Mouse (Mus musculus): ENCODE measurements around the gene Ptov1. TPM values are rescaled to one million over a fixed set of nuclear protein-coding genes. Genes with fewer than 3 reads are reported as not detected.
A peak's percentile ranks its signal among the peaks of the same experiment; 100 is the strongest.

Gene Ptov1
- 90.1 and 105 TPM in 2 replicates for polyA plus RNA-seq (2012; ENCODE audit: insufficient read depth, insufficient read length, missing spikeins)

- TF ChIP-seq CTCF (IDR thresholded peaks at IDR 0.05; ENCODE audit: low read depth, low read length) (no peak), POLR2A (IDR thresholded peaks at IDR 0.05; ENCODE audit: borderline replicate concordance, low read depth, low read length) (no peak)
Measured at GRCm38 (mm10) chr7:44869697-44870528, at the start of gene Ptov1. TSS of gene Ptov1 (minus strand) at chr7:44869788.

GRCm38 (mm10) chr7:44919127-44919526 lies 49.5 kb upstream of the Ptov1 start:
- no peaks in the 10 kb centered on the region for H3K4me1 ChIP-seq (ENCODE audit: control insufficient read depth, insufficient read depth, low read length)

More at GRCm38 (mm10) chr7:44869697-44870528, at the start of gene Ptov1:
- Histone ChIP-seq H3K4me3 (ENCODE audit: insufficient read depth, low read length) (peak within 1 kb of the TSS; percentile 81), H3K27ac (ENCODE audit: insufficient read depth, low read depth, low read length) (peak within 1 kb of the TSS; percentile 64), H3K4me1 (ENCODE audit: control insufficient read depth, insufficient read depth, low read length) (peaks cover 30% of the 10 kb centered on the region)

GRCm38 (mm10) chr7:44918219-44918618 lies 48.6 kb upstream of the Ptov1 start:
- H3K4me3 ChIP-seq (ENCODE audit: insufficient read depth, low read length) = no peak overlapping the region
- TF ChIP-seq POLR2A (IDR thresholded peaks at IDR 0.05; ENCODE audit: borderline replicate concordance, low read depth, low read length) (no peak), CTCF (IDR thresholded peaks at IDR 0.05; ENCODE audit: low read depth, low read length) (no peak)
- no peak overlapping the region for H3K27ac ChIP-seq (ENCODE audit: insufficient read depth, low read depth, low read length)
- no peaks in the 10 kb centered on the region for H3K4me1 ChIP-seq (ENCODE audit: control insufficient read depth, insufficient read depth, low read length)

More at GRCm38 (mm10) chr7:44919127-44919526, 49.5 kb upstream of the Ptov1 start:
- TF ChIP-seq CTCF (IDR thresholded peaks at IDR 0.05; ENCODE audit: low read depth, low read length) = no peak
- no peak for TF ChIP-seq POLR2A (IDR thresholded peaks at IDR 0.05; ENCODE audit: borderline replicate concordance, low read depth, low read length)
- H3K27ac ChIP-seq (ENCODE audit: insufficient read depth, low read depth, low read length) = no peak overlapping the region
- no peak overlapping the region for H3K4me3 ChIP-seq (ENCODE audit: insufficient read depth, low read length)

- H3K4me3 ChIP-seq (ENCODE audit: insufficient read depth, low read length) = no peak overlapping the region
- H3K27ac ChIP-seq (ENCODE audit: insufficient read depth, low read depth, low read length) = no peak overlapping the region
- H3K4me1 ChIP-seq (ENCODE audit: control insufficient read depth, insufficient read depth, low read length) = no peaks in the 10 kb centered on the region
- TF ChIP-seq CTCF (IDR thresholded peaks at IDR 0.05; ENCODE audit: low read depth, low read length) = no peak
- TF ChIP-seq POLR2A (IDR thresholded peaks at IDR 0.05; ENCODE audit: borderline replicate concordance, low read depth, low read length) = no peak
Measured at GRCm38 (mm10) chr7:44916881-44917280, 47.3 kb upstream of the Ptov1 start.

GRCm38 (mm10) chr7:44916191-44916590 lies 46.6 kb upstream of the Ptov1 start:
- Histone ChIP-seq H3K4me3 (ENCODE audit: insufficient read depth, low read length) (no peak overlapping the region), H3K27ac (ENCODE audit: insufficient read depth, low read depth, low read length) (no peak overlapping the region), H3K4me1 (ENCODE audit: control insufficient read depth, insufficient read depth, low read length) (no peaks in the 10 kb centered on the region)
- TF ChIP-seq CTCF (IDR thresholded peaks at IDR 0.05; ENCODE audit: low read depth, low read length) = no peak
- TF ChIP-seq POLR2A (IDR thresholded peaks at IDR 0.05; ENCODE audit: borderline replicate concordance, low read depth, low read length) = no peak

GRCm38 (mm10) chr7:44915314-44915713 lies 45.7 kb upstream of the Ptov1 start:
- TF ChIP-seq POLR2A (IDR thresholded peaks at IDR 0.05; ENCODE audit: borderline replicate concordance, low read depth, low read length) = no peak
- no peak for TF ChIP-seq CTCF (IDR thresholded peaks at IDR 0.05; ENCODE audit: low read depth, low read length)
- no peaks in the 10 kb centered on the region for H3K4me1 ChIP-seq (ENCODE audit: control insufficient read depth, insufficient read depth, low read length)
- no peak overlapping the region for H3K27ac ChIP-seq (ENCODE audit: insufficient read depth, low read depth, low read length)
- no peak overlapping the region for H3K4me3 ChIP-seq (ENCODE audit: insufficient read depth, low read length)

DNA sequence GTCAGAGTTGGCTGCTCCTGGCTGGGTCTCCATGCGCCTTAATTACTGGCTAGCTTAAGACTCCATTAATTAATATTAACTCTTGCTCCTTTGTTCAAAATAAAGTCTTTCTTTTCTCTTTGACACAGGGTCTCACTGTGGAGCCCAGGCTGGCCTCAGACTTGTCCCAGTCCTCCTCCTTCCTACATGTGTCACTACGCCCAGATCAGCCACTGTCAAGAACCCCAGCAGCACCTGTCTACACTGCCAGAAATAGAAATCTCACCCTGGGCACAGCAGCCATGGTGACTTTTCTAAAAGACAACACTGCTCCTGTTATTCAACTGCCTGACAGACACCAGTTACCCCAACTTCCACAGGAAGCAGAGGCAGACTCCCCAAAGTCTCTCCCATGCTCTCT lies 44.8 kb upstream of the Ptov1 start:
- H3K27ac ChIP-seq (ENCODE audit: insufficient read depth, low read depth, low read length) = no peak overlapping the region
- peaks cover 3% of the 10 kb centered on the region for H3K4me1 ChIP-seq (ENCODE audit: control insufficient read depth, insufficient read depth, low read length)
- TF ChIP-seq CTCF (IDR thresholded peaks at IDR 0.05; ENCODE audit: low read depth, low read length) (no peak), POLR2A (IDR thresholded peaks at IDR 0.05; ENCODE audit: borderline replicate concordance, low read depth, low read length) (no peak)
- no peak overlapping the region for H3K4me3 ChIP-seq (ENCODE audit: insufficient read depth, low read length)

- Histone ChIP-seq H3K4me1 (ENCODE audit: control insufficient read depth, insufficient read depth, low read length) (peaks cover 17% of the 10 kb centered on the region), H3K4me3 (ENCODE audit: insufficient read depth, low read length) (no peak overlapping the region), H3K27ac (ENCODE audit: insufficient read depth, low read depth, low read length) (no peak overlapping the region)
- no peak for TF ChIP-seq POLR2A (IDR thresholded peaks at IDR 0.05; ENCODE audit: borderline replicate concordance, low read depth, low read length)
- no peak for TF ChIP-seq CTCF (IDR thresholded peaks at IDR 0.05; ENCODE audit: low read depth, low read length)
Measured at GRCm38 (mm10) chr7:44908706-44909476, 39.3 kb upstream of the Ptov1 start.

DNA sequence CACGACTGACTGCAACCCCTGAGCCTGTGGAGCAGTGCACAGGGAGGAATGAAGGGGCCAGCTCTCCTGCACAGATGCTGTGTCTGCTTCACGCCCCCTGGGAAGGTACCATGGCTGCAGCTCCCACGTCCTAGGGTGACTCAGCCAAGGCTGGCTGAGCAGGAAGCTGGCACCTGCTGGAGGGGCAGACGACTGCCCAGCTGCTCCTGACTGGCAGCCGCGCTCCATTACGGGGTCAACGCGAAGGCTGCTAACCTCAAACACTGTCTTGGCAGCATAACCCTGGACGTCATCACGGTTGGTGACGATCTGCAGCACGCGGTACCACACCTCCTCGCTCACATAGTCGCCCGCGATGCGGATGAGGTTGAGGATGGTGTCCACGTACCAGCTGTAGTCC lies 35.8 kb upstream of the Ptov1 start:
- Histone ChIP-seq H3K27ac (ENCODE audit: insufficient read depth, low read depth, low read length) (no peak overlapping the region), H3K4me1 (ENCODE audit: control insufficient read depth, insufficient read depth, low read length) (peaks cover 17% of the 10 kb centered on the region), H3K4me3 (ENCODE audit: insufficient read depth, low read length) (no peak overlapping the region)
- TF ChIP-seq POLR2A (IDR thresholded peaks at IDR 0.05; ENCODE audit: borderline replicate concordance, low read depth, low read length) = no peak
- TF ChIP-seq CTCF (IDR thresholded peaks at IDR 0.05; ENCODE audit: low read depth, low read length) = no peak

Data from bone marrow macrophage, adult 2 months (primary cell).